Mouse (Mus musculus) adrenal gland, postnatal 36 days (tissue): ENCODE data around the gene Klf13. TPM values are rescaled to one million over a fixed set of nuclear protein-coding genes. Genes with fewer than 3 reads are reported as not detected.

Source experiments
- DNase-seq, 2 experiments: peaks; one replicate each; pipeline ENCODE4 v3.0.0; 2021; ENCODE audit warnings: mixed read lengths in 1 of 2
- long read RNA-seq, 2 experiments: library from polyadenylated mRNA; stranded (forward); transcript quantifications; one replicate each; pipeline ENCODE4 v2.0.0; 2021; ENCODE audit warnings: borderline sequencing depth in 2 of 2
- total RNA-seq, 2 experiments: library from RNA; stranded (reverse); gene quantifications; 2 replicates each; pipeline ENCODE4 v1.2.3; 2021

The Klf13 gene
- total RNA-seq: 10 to 100 TPM; 73.9 to 77.8 TPM
- long read RNA-seq, experiment 1, full-length matches to known transcripts: 84 of 104 reads
- long read RNA-seq, experiment 1, partial matches to known transcripts: 14 of 104 reads
- long read RNA-seq, experiment 1, other reads (novel, unspliced or antisense): 6 of 104 reads
- long read RNA-seq, experiment 2, full-length matches to known transcripts: 4 of 6 reads
- long read RNA-seq, experiment 2, partial matches to known transcripts: 1 of 6 reads
- long read RNA-seq, experiment 2, other reads (novel, unspliced or antisense): 1 of 6 reads

GRCm38 (mm10) chr7:63938914-63939396 lies at the start of gene Klf13:
Gene Klf13, minus strand, starts transcription at chr7:63938915.
- peak; percentile 98 for DNase-seq

- no peak for DNase-seq
Measured at GRCm38 (mm10) chr7:63988391-63988790, 49.7 kb upstream of the Klf13 start.

GRCm38 (mm10) chr7:63986407-63987182 lies 47.9 kb upstream of the Klf13 start:
- DNase-seq: peak; percentile 31 to 63

GRCm38 (mm10) chr7:63985696-63986406 lies 47.1 kb upstream of the Klf13 start:
- DNase-seq: no peak

- no peak for DNase-seq
Measured at GRCm38 (mm10) chr7:63985266-63985665, 46.6 kb upstream of the Klf13 start.

- DNase-seq: no peak
Measured at GRCm38 (mm10) chr7:63984329-63984728, 45.6 kb upstream of the Klf13 start.

- no peak for DNase-seq
Measured at GRCm38 (mm10) chr7:63977631-63978030, 38.9 kb upstream of the Klf13 start.

- no peak for DNase-seq
Measured at GRCm38 (mm10) chr7:63970986-63971385, 32.3 kb upstream of the Klf13 start.

GRCm38 (mm10) chr7:63969941-63970340 lies 31.2 kb upstream of the Klf13 start:
- no peak for DNase-seq

GRCm38 (mm10) chr7:63965635-63966418 lies 27.1 kb upstream of the Klf13 start:
- DNase-seq: no peak

- DNase-seq: no peak
Measured at GRCm38 (mm10) chr7:63965135-63965534, 26.4 kb upstream of the Klf13 start.

- no peak for DNase-seq
Measured at GRCm38 (mm10) chr7:63964121-63964520, 25.4 kb upstream of the Klf13 start.

- no peak for DNase-seq
Measured at GRCm38 (mm10) chr7:63963632-63964031, 24.9 kb upstream of the Klf13 start.

GRCm38 (mm10) chr7:63957872-63958640 lies 19.3 kb upstream of the Klf13 start:
- no peak for DNase-seq

GRCm38 (mm10) chr7:63956981-63957713 lies 18.4 kb upstream of the Klf13 start:
- DNase-seq: peak in 1 of 2 experiments; percentile 42

- peak in 1 of 2 experiments; percentile 9 for DNase-seq
Measured at GRCm38 (mm10) chr7:63956138-63956823, 17.6 kb upstream of the Klf13 start.

- DNase-seq: no peak
Measured at GRCm38 (mm10) chr7:63955440-63955839, 16.7 kb upstream of the Klf13 start.

GRCm38 (mm10) chr7:63952077-63952898 lies 13.6 kb upstream of the Klf13 start:
- no peak for DNase-seq
